Mouse (Mus musculus): ENCODE measurements around the gene Cd5. TPM values are rescaled to one million over a fixed set of nuclear protein-coding genes. Genes with fewer than 3 reads are reported as not detected.

The Cd5 gene
- polyA plus RNA-seq, 1 experiment from 2014 or later, result 0.18 TPM

- 72% methylated on average over 3 of the region's 3 CpGs for WGBS
- Histone ChIP-seq H3K36me3 (ENCODE audit: control insufficient read depth, insufficient read depth) (no peaks in the 10 kb centered on the region), H3K27me3 (replicated peaks; ENCODE audit: control insufficient read depth, insufficient read depth, low read length) (no peaks in the 10 kb centered on the region), H3K9ac (ENCODE audit: low read depth, low read length) (no peak overlapping the region), H3K4me2 (replicated peaks; ENCODE audit: low read depth) (no peak overlapping the region), H3K4me1 (replicated peaks; ENCODE audit: control insufficient read depth, insufficient read depth, low read length) (no peaks in the 10 kb centered on the region), H3K4me3 (ENCODE audit: low read depth, low read length) (no peak overlapping the region), H3K27ac (ENCODE audit: low read depth, low read length) (no peak overlapping the region), H3K9me3 (ENCODE audit: control insufficient read depth) (no peaks in the 10 kb centered on the region)
- ATAC-seq, result no peak
- TF ChIP-seq CTCF (IDR thresholded peaks at IDR 0.05; ENCODE audit: low read depth), result no peak
Observed at GRCm38 (mm10) chr19:10742565-10742964, 3.8 kb upstream of the Cd5 start.

- no peak for TF ChIP-seq CTCF (IDR thresholded peaks at IDR 0.05; ENCODE audit: low read depth)
- WGBS, result 83% methylated on average over 6 of the region's 6 CpGs
- H3K27ac ChIP-seq (ENCODE audit: low read depth, low read length), result no peak overlapping the region
- H3K27me3 ChIP-seq (replicated peaks; ENCODE audit: control insufficient read depth, insufficient read depth, low read length), result no peaks in the 10 kb centered on the region
- no peak for ATAC-seq
- H3K4me3 ChIP-seq (ENCODE audit: low read depth, low read length), result no peak overlapping the region
- H3K9me3 ChIP-seq (ENCODE audit: control insufficient read depth), result no peaks in the 10 kb centered on the region
- H3K4me1 ChIP-seq (replicated peaks; ENCODE audit: control insufficient read depth, insufficient read depth, low read length), result no peaks in the 10 kb centered on the region
- H3K36me3 ChIP-seq (ENCODE audit: control insufficient read depth, insufficient read depth), result no peaks in the 10 kb centered on the region
- no peak overlapping the region for H3K9ac ChIP-seq (ENCODE audit: low read depth, low read length)
- H3K4me2 ChIP-seq (replicated peaks; ENCODE audit: low read depth), result no peak overlapping the region
Observed at GRCm38 (mm10) chr19:10742145-10742544, 3.3 kb upstream of the Cd5 start.

GRCm38 (mm10) chr19:10740641-10741440, 2.0 kb upstream of the Cd5 start:
- Histone ChIP-seq H3K9me3 (ENCODE audit: control insufficient read depth) (no peaks in the 10 kb centered on the region), H3K4me3 (ENCODE audit: low read depth, low read length) (no peak overlapping the region), H3K4me1 (replicated peaks; ENCODE audit: control insufficient read depth, insufficient read depth, low read length) (no peaks in the 10 kb centered on the region), H3K4me2 (replicated peaks; ENCODE audit: low read depth) (no peak overlapping the region), H3K27ac (ENCODE audit: low read depth, low read length) (no peak overlapping the region), H3K27me3 (replicated peaks; ENCODE audit: control insufficient read depth, insufficient read depth, low read length) (no peaks in the 10 kb centered on the region), H3K36me3 (ENCODE audit: control insufficient read depth, insufficient read depth) (no peaks in the 10 kb centered on the region), H3K9ac (ENCODE audit: low read depth, low read length) (no peak overlapping the region)
- 27% methylated on average over 11 of the region's 11 CpGs for WGBS
- no peak for ATAC-seq
- no peak for TF ChIP-seq CTCF (IDR thresholded peaks at IDR 0.05; ENCODE audit: low read depth)

DNA sequence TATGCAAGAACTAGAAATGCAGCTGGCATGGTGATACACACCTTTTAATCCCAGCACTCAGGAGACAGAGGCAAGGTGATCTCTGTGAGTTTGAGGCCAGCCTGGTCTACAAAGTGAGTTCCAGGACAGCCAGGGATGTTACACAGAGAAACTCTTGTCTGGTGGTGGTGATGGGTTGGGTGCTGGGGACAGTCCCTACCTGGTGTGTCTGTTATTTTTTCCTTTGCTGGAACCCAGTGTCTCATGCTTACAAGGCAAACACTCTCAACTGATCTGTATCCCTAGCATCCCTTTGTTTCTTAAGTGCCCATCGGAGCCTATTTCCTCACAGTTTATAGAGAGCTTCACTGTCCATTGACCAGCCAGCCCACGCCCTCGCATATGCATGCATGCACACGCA, 1.1 kb upstream of the Cd5 start:
- H3K9ac ChIP-seq (ENCODE audit: low read depth, low read length), result no peak overlapping the region
- no peaks in the 10 kb centered on the region for H3K36me3 ChIP-seq (ENCODE audit: control insufficient read depth, insufficient read depth)
- H3K27me3 ChIP-seq (replicated peaks; ENCODE audit: control insufficient read depth, insufficient read depth, low read length), result no peaks in the 10 kb centered on the region
- no peak overlapping the region for H3K4me2 ChIP-seq (replicated peaks; ENCODE audit: low read depth)
- WGBS, result 89% methylated on average over 4 of the region's 4 CpGs
- H3K9me3 ChIP-seq (ENCODE audit: control insufficient read depth), result no peaks in the 10 kb centered on the region
- no peak for TF ChIP-seq CTCF (IDR thresholded peaks at IDR 0.05; ENCODE audit: low read depth)
- H3K4me3 ChIP-seq (ENCODE audit: low read depth, low read length), result no peak overlapping the region
- H3K27ac ChIP-seq (ENCODE audit: low read depth, low read length), result no peak overlapping the region
- no peak for ATAC-seq
- no peaks in the 10 kb centered on the region for H3K4me1 ChIP-seq (replicated peaks; ENCODE audit: control insufficient read depth, insufficient read depth, low read length)

- Histone ChIP-seq H3K9me3 (ENCODE audit: control insufficient read depth) (no peaks in the 10 kb centered on the region), H3K4me3 (ENCODE audit: low read depth, low read length) (no peak overlapping the region), H3K9ac (ENCODE audit: low read depth, low read length) (no peak overlapping the region), H3K36me3 (ENCODE audit: control insufficient read depth, insufficient read depth) (no peaks in the 10 kb centered on the region), H3K27me3 (replicated peaks; ENCODE audit: control insufficient read depth, insufficient read depth, low read length) (no peaks in the 10 kb centered on the region), H3K27ac (ENCODE audit: low read depth, low read length) (no peak overlapping the region), H3K4me2 (replicated peaks; ENCODE audit: low read depth) (no peak overlapping the region), H3K4me1 (replicated peaks; ENCODE audit: control insufficient read depth, insufficient read depth, low read length) (no peaks in the 10 kb centered on the region)
- ATAC-seq, result no peak
- WGBS, result 88% methylated on average over 6 of the region's 6 CpGs
- no peak for TF ChIP-seq CTCF (IDR thresholded peaks at IDR 0.05; ENCODE audit: low read depth)
Observed at GRCm38 (mm10) chr19:10738038-10738437, 764 bp downstream of the Cd5 start.

- Histone ChIP-seq H3K27me3 (replicated peaks; ENCODE audit: control insufficient read depth, insufficient read depth, low read length) (no peaks in the 10 kb centered on the region), H3K36me3 (ENCODE audit: control insufficient read depth, insufficient read depth) (no peaks in the 10 kb centered on the region), H3K4me3 (ENCODE audit: low read depth, low read length) (no peak overlapping the region), H3K27ac (ENCODE audit: low read depth, low read length) (no peak overlapping the region), H3K4me1 (replicated peaks; ENCODE audit: control insufficient read depth, insufficient read depth, low read length) (no peaks in the 10 kb centered on the region), H3K4me2 (replicated peaks; ENCODE audit: low read depth) (no peak overlapping the region), H3K9ac (ENCODE audit: low read depth, low read length) (no peak overlapping the region), H3K9me3 (ENCODE audit: control insufficient read depth) (no peaks in the 10 kb centered on the region)
- 88% methylated on average over 7 of the region's 7 CpGs for WGBS
- no peak for ATAC-seq
- TF ChIP-seq CTCF (IDR thresholded peaks at IDR 0.05; ENCODE audit: low read depth), result no peak
Observed at GRCm38 (mm10) chr19:10735861-10736260, 2.9 kb downstream of the Cd5 start.

Measured in intestine, postnatal 0 days (tissue).